Mouse (Mus musculus): ENCODE measurements around the gene Dop1b. TPM values are rescaled to one million over a fixed set of nuclear protein-coding genes. Genes with fewer than 3 reads are reported as not detected.

Gene Dop1b
- polyA plus RNA-seq, 2 experiments, result 13.0 to 18.9 TPM

DNA sequence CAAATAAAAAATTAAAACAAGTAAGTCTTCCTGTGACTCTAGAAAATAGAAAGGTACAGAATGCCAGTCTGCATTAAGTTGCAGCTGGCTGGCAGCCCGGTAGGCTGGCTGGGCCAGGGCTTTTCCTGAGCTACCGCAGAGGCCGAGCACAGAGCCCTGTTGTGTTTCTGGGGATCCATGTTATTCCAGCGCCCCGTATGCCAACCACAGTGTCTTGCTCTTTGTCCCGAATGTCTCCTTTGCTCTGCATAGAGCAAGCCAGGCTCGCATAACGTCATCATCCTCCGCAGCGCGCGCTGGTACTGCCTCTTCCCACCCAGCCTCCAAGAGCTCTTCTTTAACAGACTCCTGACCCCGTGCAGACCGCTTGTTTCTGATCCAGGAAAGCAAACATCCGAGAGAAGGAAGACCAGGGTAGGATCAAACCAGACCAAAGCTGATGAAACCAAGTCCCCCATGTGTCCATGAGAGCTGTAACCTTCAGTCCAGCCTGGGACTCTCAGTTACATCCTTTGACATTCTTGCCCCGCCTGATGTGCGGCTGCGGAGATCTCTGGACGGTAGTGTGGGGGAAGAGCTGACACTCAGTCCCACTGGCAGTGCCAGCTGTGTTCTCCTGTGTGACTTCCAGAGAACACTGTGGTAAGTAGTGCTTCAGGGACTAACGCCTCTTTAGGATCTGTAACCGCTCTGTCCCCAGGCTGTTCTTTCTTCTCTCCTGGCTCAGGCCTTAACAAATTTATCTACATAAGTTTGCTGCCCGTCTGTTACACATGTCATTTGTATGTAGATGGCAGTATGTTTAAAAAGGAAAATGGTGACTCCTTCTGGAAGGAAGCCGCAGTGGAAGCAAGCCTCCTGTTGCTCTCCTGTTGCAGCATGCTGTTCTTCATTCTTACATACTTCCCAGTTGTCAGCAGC, 18.4 kb downstream of the Dop1b start:
- TF ChIP-seq POLR2A (IDR thresholded peaks at IDR 0.05; ENCODE audit: borderline replicate concordance, extremely low read depth, insufficient read depth, insufficient read length), result no peak
- no peak overlapping the region for H3K4me3 ChIP-seq (replicated peaks; ENCODE audit: low read length)
- ATAC-seq (ENCODE audit: low FRiP score, low read depth), result no peak
- no peak overlapping the region for H3K27ac ChIP-seq (replicated peaks; ENCODE audit: low read depth, low read length)
- 87% methylated on average over 21 of the region's 23 CpGs for WGBS
- H3K27me3 ChIP-seq (ENCODE audit: control insufficient read depth, insufficient read depth, low read length), result no peaks in the 10 kb centered on the region
- no peak overlapping the region for H3K4me2 ChIP-seq (replicated peaks; ENCODE audit: low read depth, low read length, severe bottlenecking)
- DNase-seq (ENCODE audit: low spot score), result no peak
- H3K36me3 ChIP-seq (ENCODE audit: control insufficient read depth, insufficient read depth, low read length), result no peaks in the 10 kb centered on the region; the same call in 1 of the 2 replicates
- H3K9me3 ChIP-seq (ENCODE audit: control insufficient read depth, low read length), result no peaks in the 10 kb centered on the region
- 0 out of 2 replicates have a peak, but pooled peaks cover 8% of the 10 kb centered on the region for H3K4me1 ChIP-seq (ENCODE audit: control insufficient read depth, insufficient read depth, low read length)
- no peak overlapping the region for H3K9ac ChIP-seq (ENCODE audit: low read depth, low read length, severe bottlenecking)

DNA sequence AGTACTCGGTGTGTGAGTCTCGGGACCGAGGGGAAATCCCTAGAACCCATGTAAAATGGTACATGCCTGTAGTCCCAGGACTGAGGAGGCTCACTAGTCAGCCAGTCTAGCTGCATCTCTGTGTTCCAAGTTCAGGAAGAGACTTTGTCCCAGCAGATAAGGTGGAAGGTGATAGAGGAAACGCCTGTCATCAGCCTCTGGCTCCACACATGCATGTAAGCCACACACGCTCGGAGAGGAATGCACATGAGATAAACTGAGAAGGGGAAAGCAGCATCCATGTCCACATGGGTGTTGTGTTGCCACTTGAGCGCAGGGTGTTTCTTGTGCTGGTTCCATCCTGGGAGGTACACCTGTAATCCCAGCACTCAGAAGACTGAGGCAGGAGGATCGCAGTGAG, 19.6 kb downstream of the Dop1b start:
- Histone ChIP-seq H3K4me2 (replicated peaks; ENCODE audit: low read depth, low read length, severe bottlenecking) (no peak overlapping the region), H3K27me3 (ENCODE audit: control insufficient read depth, insufficient read depth, low read length) (no peaks in the 10 kb centered on the region), H3K27ac (replicated peaks; ENCODE audit: low read depth, low read length) (no peak overlapping the region), H3K36me3 (ENCODE audit: control insufficient read depth, insufficient read depth, low read length) (no peaks in the 10 kb centered on the region; the same call in none of the 2 replicates), H3K9me3 (ENCODE audit: control insufficient read depth, low read length) (no peaks in the 10 kb centered on the region), H3K4me1 (ENCODE audit: control insufficient read depth, insufficient read depth, low read length) (0 out of 2 replicates have a peak, but pooled peaks cover 8% of the 10 kb centered on the region), H3K9ac (ENCODE audit: low read depth, low read length, severe bottlenecking) (no peak overlapping the region), H3K4me3 (replicated peaks; ENCODE audit: low read length) (no peak overlapping the region)
- no peak for TF ChIP-seq POLR2A (IDR thresholded peaks at IDR 0.05; ENCODE audit: borderline replicate concordance, extremely low read depth, insufficient read depth, insufficient read length)
- WGBS, result 80% methylated on average over 8 of the region's 8 CpGs
- ATAC-seq (ENCODE audit: low FRiP score, low read depth) (no peak), DNase-seq (ENCODE audit: low spot score) (no peak)

DNA sequence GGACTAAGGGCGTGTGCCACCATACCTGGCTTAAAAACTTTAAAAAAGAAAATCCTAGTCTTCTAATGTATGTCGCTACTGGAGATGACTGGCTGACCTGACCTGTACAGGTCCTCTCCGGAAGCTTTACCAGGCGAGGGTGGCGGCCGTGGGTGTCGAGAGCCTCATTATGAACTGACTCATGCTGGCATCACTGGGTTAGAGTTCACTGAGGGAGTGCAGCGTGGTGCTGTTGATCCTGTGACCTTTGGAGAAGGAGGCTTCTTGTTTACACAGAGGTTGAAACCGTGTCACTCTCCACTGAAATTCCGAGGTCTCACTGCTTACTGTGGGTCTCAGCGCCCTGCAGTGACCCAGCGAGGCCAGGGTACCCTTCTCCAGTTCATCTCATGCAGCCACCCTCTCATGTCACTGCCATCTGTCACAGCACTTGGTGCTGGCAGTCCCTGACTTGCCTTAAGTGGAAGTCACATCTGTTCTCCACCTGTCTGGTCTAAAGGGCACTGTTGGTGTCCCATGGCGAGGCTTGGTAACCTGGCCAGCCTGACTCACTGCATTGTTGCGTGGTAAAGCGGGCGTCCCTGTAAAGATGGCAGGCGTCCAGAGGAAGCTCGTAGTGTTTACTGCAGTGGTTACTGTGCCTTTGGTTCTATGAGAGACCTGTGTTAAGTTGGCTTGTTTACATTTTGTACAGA, 21.3 kb downstream of the Dop1b start:
- 71% methylated on average over 18 of the region's 18 CpGs for WGBS
- no peak overlapping the region for H3K4me3 ChIP-seq (replicated peaks; ENCODE audit: low read length)
- no peak overlapping the region for H3K9ac ChIP-seq (ENCODE audit: low read depth, low read length, severe bottlenecking)
- no peaks in the 10 kb centered on the region for H3K27me3 ChIP-seq (ENCODE audit: control insufficient read depth, insufficient read depth, low read length)
- H3K4me2 ChIP-seq (replicated peaks; ENCODE audit: low read depth, low read length, severe bottlenecking), result no peak overlapping the region
- DNase-seq (ENCODE audit: low spot score), result peak; percentile 29
- H3K36me3 ChIP-seq (ENCODE audit: control insufficient read depth, insufficient read depth, low read length), result no peaks in the 10 kb centered on the region; the same call in none of the 2 replicates
- TF ChIP-seq POLR2A (IDR thresholded peaks at IDR 0.05; ENCODE audit: borderline replicate concordance, extremely low read depth, insufficient read depth, insufficient read length), result no peak
- no peak overlapping the region for H3K27ac ChIP-seq (replicated peaks; ENCODE audit: low read depth, low read length)
- no peaks in the 10 kb centered on the region for H3K9me3 ChIP-seq (ENCODE audit: control insufficient read depth, low read length)
- H3K4me1 ChIP-seq (ENCODE audit: control insufficient read depth, insufficient read depth, low read length), result 0 out of 2 replicates have a peak, but pooled peaks cover 8% of the 10 kb centered on the region
- peak; percentile 37 for ATAC-seq (ENCODE audit: low FRiP score, low read depth)

DNA sequence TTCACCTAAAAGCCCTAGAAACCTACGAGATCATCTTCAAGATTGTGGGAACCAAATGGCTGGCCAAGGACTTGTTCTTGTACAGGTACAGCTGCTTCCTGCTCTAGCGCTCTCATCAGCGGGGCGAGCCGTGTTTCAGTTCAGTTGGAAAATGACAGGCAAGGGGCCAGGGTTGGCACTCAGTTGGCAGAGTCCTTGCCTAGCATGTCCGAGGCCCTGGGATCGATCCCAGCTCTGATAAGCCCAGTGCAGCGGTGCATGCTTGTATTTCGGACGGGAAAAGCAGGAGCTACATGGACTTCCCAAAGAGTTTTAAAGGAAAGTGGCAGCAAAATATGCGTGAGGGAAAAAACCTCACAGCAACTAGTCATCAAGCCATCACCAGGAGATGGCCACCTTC, 27.5 kb downstream of the Dop1b start:
- ATAC-seq (ENCODE audit: low FRiP score, low read depth), result no peak
- no peaks in the 10 kb centered on the region for H3K27me3 ChIP-seq (ENCODE audit: control insufficient read depth, insufficient read depth, low read length)
- WGBS, result 91% methylated on average over 11 of the region's 11 CpGs

DNA sequence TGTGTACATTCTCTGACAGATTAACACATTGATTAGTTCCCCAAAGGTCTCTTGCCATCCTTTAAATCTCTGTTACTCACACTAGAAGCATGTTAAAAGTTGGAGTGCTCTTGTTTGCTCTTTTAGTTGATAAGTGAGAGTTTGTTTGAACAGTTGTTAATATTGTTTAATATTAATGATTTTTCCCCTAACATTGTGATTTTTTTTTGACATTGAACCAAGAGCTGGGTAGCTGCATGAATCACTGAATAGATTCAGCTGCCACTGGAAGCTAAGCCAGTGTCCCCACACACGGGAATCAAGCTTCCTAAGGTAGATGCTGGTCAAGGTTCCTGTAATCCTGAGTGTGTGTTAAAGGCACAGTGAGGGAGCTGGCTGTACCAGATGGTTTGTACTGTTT, 31.2 kb downstream of the Dop1b start:
- Histone ChIP-seq H3K4me1 (ENCODE audit: control insufficient read depth, insufficient read depth, low read length) (no peaks in the 10 kb centered on the region), H3K4me3 (replicated peaks; ENCODE audit: low read length) (no peak overlapping the region), H3K4me2 (replicated peaks; ENCODE audit: low read depth, low read length, severe bottlenecking) (no peak overlapping the region), H3K36me3 (ENCODE audit: control insufficient read depth, insufficient read depth, low read length) (peaks cover 13% of the 10 kb centered on the region; the same call in 1 of the 2 replicates), H3K27me3 (ENCODE audit: control insufficient read depth, insufficient read depth, low read length) (no peaks in the 10 kb centered on the region), H3K27ac (replicated peaks; ENCODE audit: low read depth, low read length) (no peak overlapping the region), H3K9me3 (ENCODE audit: control insufficient read depth, low read length) (no peaks in the 10 kb centered on the region), H3K9ac (ENCODE audit: low read depth, low read length, severe bottlenecking) (no peak overlapping the region)
- ATAC-seq (ENCODE audit: low FRiP score, low read depth) (no peak), DNase-seq (ENCODE audit: low spot score) (no peak)
- WGBS, result 88% methylated on average over 1 of the region's 1 CpGs
- TF ChIP-seq POLR2A (IDR thresholded peaks at IDR 0.05; ENCODE audit: borderline replicate concordance, extremely low read depth, insufficient read depth, insufficient read length), result no peak

More for the DNA sequence above, 27.5 kb downstream of the Dop1b start:
- TF ChIP-seq POLR2A (IDR thresholded peaks at IDR 0.05; ENCODE audit: borderline replicate concordance, extremely low read depth, insufficient read depth, insufficient read length), result no peak
- Histone ChIP-seq H3K4me1 (ENCODE audit: control insufficient read depth, insufficient read depth, low read length) (no peaks in the 10 kb centered on the region), H3K4me3 (replicated peaks; ENCODE audit: low read length) (no peak overlapping the region), H3K9ac (ENCODE audit: low read depth, low read length, severe bottlenecking) (no peak overlapping the region), H3K36me3 (ENCODE audit: control insufficient read depth, insufficient read depth, low read length) (peaks cover 13% of the 10 kb centered on the region; the same call in 1 of the 2 replicates), H3K9me3 (ENCODE audit: control insufficient read depth, low read length) (no peaks in the 10 kb centered on the region), H3K27ac (replicated peaks; ENCODE audit: low read depth, low read length) (no peak overlapping the region), H3K4me2 (replicated peaks; ENCODE audit: low read depth, low read length, severe bottlenecking) (no peak overlapping the region)
- no peak for DNase-seq (ENCODE audit: low spot score)
